Mouse (Mus musculus): ENCODE data around the gene Mov10. TPM values are rescaled to one million over a fixed set of nuclear protein-coding genes. Genes with fewer than 3 reads are reported as not detected.

Gene Mov10
- polyA plus RNA-seq, 1 experiment = 23.9 TPM

GRCm38 (mm10) chr3:104812254-104812653, 6.1 kb downstream of the Mov10 start:
- no peak for TF ChIP-seq CTCF (IDR thresholded peaks at IDR 0.05; ENCODE audit: borderline replicate concordance, control insufficient read depth, extremely low read depth, insufficient read depth, low read length, poor library complexity)
- TF ChIP-seq POLR2A (IDR thresholded peaks at IDR 0.05; ENCODE audit: control insufficient read depth, extremely low read depth, insufficient read depth, low read length, poor library complexity) = no peak
- no peaks in the 10 kb centered on the region for H3K4me1 ChIP-seq (replicated peaks; ENCODE audit: control insufficient read depth, insufficient read depth, low read length)
- H3K4me3 ChIP-seq (ENCODE audit: control insufficient read depth, insufficient read depth, low read length) = no peak overlapping the region
- H3K27ac ChIP-seq (ENCODE audit: control insufficient read depth, insufficient read depth, low read length) = no peak overlapping the region
- H3K27me3 ChIP-seq (ENCODE audit: control insufficient read depth, insufficient read depth, low read length) = no peaks in the 10 kb centered on the region
- no peaks in the 10 kb centered on the region for H3K36me3 ChIP-seq (ENCODE audit: control insufficient read depth, insufficient read depth, low read length)
- DNase-seq = no peak
- WGBS = 96% methylated on average over 4 of the region's 4 CpGs

- no peak for TF ChIP-seq POLR2A (IDR thresholded peaks at IDR 0.05; ENCODE audit: control insufficient read depth, extremely low read depth, insufficient read depth, low read length, poor library complexity)
- TF ChIP-seq CTCF (IDR thresholded peaks at IDR 0.05; ENCODE audit: borderline replicate concordance, control insufficient read depth, extremely low read depth, insufficient read depth, low read length, poor library complexity) = no peak
- WGBS = 90% methylated on average over 3 of the region's 3 CpGs
Measured at GRCm38 (mm10) chr3:104811752-104812151, 6.6 kb downstream of the Mov10 start.

GRCm38 (mm10) chr3:104805539-104805938, 12.8 kb downstream of the Mov10 start:
- Histone ChIP-seq H3K4me3 (ENCODE audit: control insufficient read depth, insufficient read depth, low read length) (no peak overlapping the region), H3K36me3 (ENCODE audit: control insufficient read depth, insufficient read depth, low read length) (peaks cover 27% of the 10 kb centered on the region), H3K27me3 (ENCODE audit: control insufficient read depth, insufficient read depth, low read length) (no peaks in the 10 kb centered on the region), H3K4me1 (replicated peaks; ENCODE audit: control insufficient read depth, insufficient read depth, low read length) (no peaks in the 10 kb centered on the region), H3K27ac (ENCODE audit: control insufficient read depth, insufficient read depth, low read length) (no peak overlapping the region)
- WGBS = 92% methylated on average over 9 of the region's 9 CpGs
- TF ChIP-seq POLR2A (IDR thresholded peaks at IDR 0.05; ENCODE audit: control insufficient read depth, extremely low read depth, insufficient read depth, low read length, poor library complexity) (no peak), CTCF (IDR thresholded peaks at IDR 0.05; ENCODE audit: borderline replicate concordance, control insufficient read depth, extremely low read depth, insufficient read depth, low read length, poor library complexity) (no peak)
- DNase-seq = no peak

More at GRCm38 (mm10) chr3:104811752-104812151, 6.6 kb downstream of the Mov10 start:
- no peak for DNase-seq
- Histone ChIP-seq H3K36me3 (ENCODE audit: control insufficient read depth, insufficient read depth, low read length) (no peaks in the 10 kb centered on the region), H3K27me3 (ENCODE audit: control insufficient read depth, insufficient read depth, low read length) (no peaks in the 10 kb centered on the region), H3K4me1 (replicated peaks; ENCODE audit: control insufficient read depth, insufficient read depth, low read length) (no peaks in the 10 kb centered on the region), H3K27ac (ENCODE audit: control insufficient read depth, insufficient read depth, low read length) (no peak overlapping the region), H3K4me3 (ENCODE audit: control insufficient read depth, insufficient read depth, low read length) (no peak overlapping the region)

- H3K36me3 ChIP-seq (ENCODE audit: control insufficient read depth, insufficient read depth, low read length) = peaks cover 37% of the 10 kb centered on the region
- H3K4me1 ChIP-seq (replicated peaks; ENCODE audit: control insufficient read depth, insufficient read depth, low read length) = no peaks in the 10 kb centered on the region
- WGBS = over 99% methylated on average over 10 of the region's 10 CpGs
- H3K27ac ChIP-seq (ENCODE audit: control insufficient read depth, insufficient read depth, low read length) = no peak overlapping the region
- TF ChIP-seq CTCF (IDR thresholded peaks at IDR 0.05; ENCODE audit: borderline replicate concordance, control insufficient read depth, extremely low read depth, insufficient read depth, low read length, poor library complexity) = no peak
- TF ChIP-seq POLR2A (IDR thresholded peaks at IDR 0.05; ENCODE audit: control insufficient read depth, extremely low read depth, insufficient read depth, low read length, poor library complexity) = no peak
- H3K4me3 ChIP-seq (ENCODE audit: control insufficient read depth, insufficient read depth, low read length) = no peak overlapping the region
- no peak for DNase-seq
- H3K27me3 ChIP-seq (ENCODE audit: control insufficient read depth, insufficient read depth, low read length) = no peaks in the 10 kb centered on the region
Measured at GRCm38 (mm10) chr3:104804312-104804711, 14.1 kb downstream of the Mov10 start.

- no peaks in the 10 kb centered on the region for H3K4me1 ChIP-seq (replicated peaks; ENCODE audit: control insufficient read depth, insufficient read depth, low read length)
- TF ChIP-seq CTCF (IDR thresholded peaks at IDR 0.05; ENCODE audit: borderline replicate concordance, control insufficient read depth, extremely low read depth, insufficient read depth, low read length, poor library complexity) (no peak), POLR2A (IDR thresholded peaks at IDR 0.05; ENCODE audit: control insufficient read depth, extremely low read depth, insufficient read depth, low read length, poor library complexity) (no peak)
- 96% methylated on average over 6 of the region's 6 CpGs for WGBS
- no peak for DNase-seq
- H3K27me3 ChIP-seq (ENCODE audit: control insufficient read depth, insufficient read depth, low read length) = no peaks in the 10 kb centered on the region
- no peak overlapping the region for H3K4me3 ChIP-seq (ENCODE audit: control insufficient read depth, insufficient read depth, low read length)
- H3K36me3 ChIP-seq (ENCODE audit: control insufficient read depth, insufficient read depth, low read length) = peaks cover 42% of the 10 kb centered on the region
- H3K27ac ChIP-seq (ENCODE audit: control insufficient read depth, insufficient read depth, low read length) = no peak overlapping the region
Measured at GRCm38 (mm10) chr3:104801481-104801880, 16.9 kb downstream of the Mov10 start.

- Histone ChIP-seq H3K36me3 (ENCODE audit: control insufficient read depth, insufficient read depth, low read length) (peaks cover 50% of the 10 kb centered on the region), H3K4me3 (ENCODE audit: control insufficient read depth, insufficient read depth, low read length) (no peak overlapping the region), H3K4me1 (replicated peaks; ENCODE audit: control insufficient read depth, insufficient read depth, low read length) (no peaks in the 10 kb centered on the region), H3K27ac (ENCODE audit: control insufficient read depth, insufficient read depth, low read length) (no peak overlapping the region), H3K27me3 (ENCODE audit: control insufficient read depth, insufficient read depth, low read length) (no peaks in the 10 kb centered on the region)
- DNase-seq = no peak
- TF ChIP-seq POLR2A (IDR thresholded peaks at IDR 0.05; ENCODE audit: control insufficient read depth, extremely low read depth, insufficient read depth, low read length, poor library complexity) (no peak), CTCF (IDR thresholded peaks at IDR 0.05; ENCODE audit: borderline replicate concordance, control insufficient read depth, extremely low read depth, insufficient read depth, low read length, poor library complexity) (no peak)
- 97% methylated on average over 11 of the region's 11 CpGs for WGBS
Measured at GRCm38 (mm10) chr3:104800681-104801080, 17.7 kb downstream of the Mov10 start.
